Mouse (Mus musculus) hindlimb bud, embryonic 11.5 days (tissue): ENCODE results near the gene Vars.
"Not testable (repeated sequence)": the region's sequence is repeated elsewhere in the genome, so short reads cannot be mapped to it uniquely, and the experiment has no call there.

Experiments
- DNase-seq: peaks from one replicate; pipeline ENCODE4 v3.0.0-alpha.2; 2012; ENCODE audit warnings: low read depth, low spot score; ENCODE audit errors: extremely low spot score

Gene Vars

DNA sequence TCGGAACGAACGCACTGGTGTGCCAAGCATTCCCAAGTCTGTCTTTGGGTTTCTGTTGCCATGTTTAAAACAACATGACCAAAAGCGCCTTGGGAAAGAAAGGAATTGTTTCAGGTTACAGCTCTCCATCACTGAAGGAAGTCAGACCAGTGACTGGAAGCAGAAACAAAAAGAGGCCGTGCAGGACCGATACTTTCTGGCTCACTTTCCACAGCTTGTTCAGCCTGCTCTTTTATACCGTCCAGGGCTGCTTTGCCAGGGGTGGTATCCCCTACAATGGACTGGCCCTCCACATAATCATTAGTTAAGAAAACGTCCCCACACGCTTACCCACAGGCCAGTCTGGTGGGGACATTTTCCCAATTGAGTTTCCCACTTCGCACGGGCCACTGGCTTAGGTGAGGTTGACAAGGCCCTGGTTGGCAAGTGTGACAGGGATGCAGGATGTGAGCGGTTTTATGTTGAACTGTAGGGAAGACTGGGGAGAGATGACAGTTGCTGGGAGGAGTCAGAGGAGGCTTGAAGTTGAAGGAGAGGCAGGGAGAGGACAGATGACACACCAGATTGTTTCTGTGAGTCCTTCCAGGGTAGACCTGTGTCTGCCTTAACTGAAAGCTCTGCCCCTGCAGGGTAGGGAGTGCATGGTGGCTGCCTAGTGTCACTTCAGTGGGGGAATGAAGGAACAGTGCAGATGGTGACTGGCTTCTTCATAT lies 1.5 kb downstream of the Vars start:
- no peak for DNase-seq

DNA sequence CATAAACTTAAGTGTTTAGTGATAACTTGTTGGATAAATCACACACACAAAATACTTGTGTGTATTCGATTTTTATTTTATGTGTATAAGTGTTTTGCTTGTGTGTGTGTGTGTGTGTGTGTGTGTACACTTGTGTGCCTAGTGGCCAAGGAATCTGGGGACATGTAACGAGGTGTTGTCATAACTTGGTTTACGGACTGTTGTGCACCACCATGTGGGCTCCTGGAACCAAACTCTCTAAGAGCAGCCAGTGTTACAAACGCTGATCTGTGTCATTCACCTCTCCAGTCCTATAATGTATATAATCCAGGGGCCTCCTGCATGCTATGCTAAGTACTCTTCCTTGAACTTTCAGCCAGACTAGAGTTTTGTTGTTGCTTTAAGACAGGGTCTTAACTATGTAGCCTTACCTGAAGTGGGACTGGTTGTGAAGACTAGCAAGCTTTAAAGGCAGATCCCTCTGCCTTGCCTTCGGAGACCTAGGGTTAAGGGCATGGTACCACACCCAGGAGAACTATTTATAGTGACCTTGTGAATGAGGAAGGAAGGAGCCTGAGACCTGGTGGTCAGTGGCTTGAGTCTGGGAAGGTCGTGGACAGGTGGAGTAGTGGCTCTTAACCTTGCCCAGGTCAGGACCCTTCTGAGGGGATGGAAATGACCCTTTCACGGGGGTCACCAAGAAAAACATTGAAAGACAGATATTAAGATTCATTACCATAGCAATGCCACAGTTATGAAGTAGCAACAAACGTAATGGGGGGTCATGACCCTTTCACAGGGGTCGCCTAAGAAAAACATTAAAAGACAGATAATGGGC lies 2.4 kb downstream of the Vars start:
- DNase-seq: no peak

DNA sequence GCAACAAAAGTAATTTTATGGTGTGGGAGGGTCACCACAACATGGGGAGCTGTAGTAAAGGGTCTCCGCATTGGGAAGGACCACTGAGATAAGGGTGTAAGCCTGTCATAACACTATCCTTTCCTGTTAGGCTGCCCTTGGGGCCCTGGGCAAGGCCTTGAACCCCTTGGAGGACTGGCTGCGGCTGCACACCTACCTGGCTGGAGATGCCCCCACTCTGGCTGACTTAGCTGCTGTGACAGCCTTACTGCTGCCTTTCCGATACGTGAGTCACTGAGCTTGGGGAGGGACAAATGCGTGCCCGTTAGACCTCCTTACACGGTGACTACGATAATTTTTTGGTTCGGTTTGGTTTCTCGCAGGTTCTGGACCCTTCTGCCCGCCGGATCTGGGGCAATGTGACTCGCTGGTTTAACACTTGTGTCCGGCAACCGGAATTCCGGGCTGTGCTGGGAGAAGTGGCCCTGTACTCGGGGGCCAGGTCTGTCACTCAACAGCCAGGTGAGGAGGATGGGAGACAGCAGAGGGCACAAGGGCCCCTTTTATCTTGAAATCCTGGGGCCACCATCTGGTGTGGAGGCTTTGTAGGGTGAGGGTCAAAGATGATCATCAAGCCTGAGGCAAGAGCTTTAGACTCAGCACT lies 3.4 kb downstream of the Vars start:
- no peak for DNase-seq

DNA sequence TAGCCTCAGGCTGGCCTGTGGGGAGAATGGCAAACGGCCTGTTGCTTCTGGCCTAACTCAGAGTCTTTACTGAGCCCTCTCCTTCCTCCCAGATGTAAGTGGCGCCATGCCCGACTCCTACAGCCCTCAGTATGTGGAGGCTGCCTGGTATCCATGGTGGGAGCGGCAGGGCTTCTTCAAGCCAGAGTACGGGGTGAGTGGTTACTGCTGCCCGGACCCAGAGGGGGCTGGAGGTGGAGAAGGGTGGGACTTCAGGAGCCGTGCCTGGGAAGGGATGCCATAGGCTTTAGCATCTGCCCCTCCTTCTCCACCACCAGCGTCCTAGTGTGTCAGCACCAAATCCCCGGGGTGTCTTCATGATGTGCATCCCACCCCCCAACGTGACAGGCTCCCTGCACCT lies 4.4 kb downstream of the Vars start:
- DNase-seq: no peak

GRCm38 (mm10) chr17:35005902-35006301 lies 5.1 kb downstream of the Vars start:
- DNase-seq: not testable (repeated sequence)

DNA sequence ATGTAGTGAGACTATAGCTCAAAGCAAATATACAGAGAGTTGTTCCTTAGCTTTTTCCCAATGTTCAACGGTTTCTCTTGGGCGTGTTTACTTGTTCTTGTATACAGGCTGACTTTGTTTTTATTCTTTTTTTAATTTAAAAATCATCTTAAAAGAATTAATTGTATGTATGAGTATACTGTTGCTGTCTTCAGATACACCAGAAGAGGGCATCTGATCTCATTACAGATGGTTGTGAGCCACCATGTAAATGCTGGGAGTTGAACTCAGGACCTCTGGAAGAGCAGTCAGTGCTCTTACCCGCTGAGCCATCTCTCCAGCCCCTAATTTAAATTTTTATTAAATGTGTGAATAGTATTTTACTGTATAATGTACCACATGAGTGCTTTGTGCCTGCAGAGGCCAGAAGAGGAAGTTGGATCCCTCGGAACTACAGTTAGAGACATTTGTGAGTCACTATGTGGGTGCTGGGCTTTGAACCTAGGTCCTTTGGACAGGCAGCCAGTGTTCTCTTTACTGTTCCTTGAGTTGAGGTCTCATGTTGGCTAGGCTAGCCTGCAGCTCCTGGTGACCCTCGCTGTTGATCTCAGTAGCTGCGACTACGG lies 6.7 kb downstream of the Vars start:
- DNase-seq: no peak

GRCm38 (mm10) chr17:35009586-35009985 lies 8.8 kb downstream of the Vars start:
- DNase-seq: no peak

DNA sequence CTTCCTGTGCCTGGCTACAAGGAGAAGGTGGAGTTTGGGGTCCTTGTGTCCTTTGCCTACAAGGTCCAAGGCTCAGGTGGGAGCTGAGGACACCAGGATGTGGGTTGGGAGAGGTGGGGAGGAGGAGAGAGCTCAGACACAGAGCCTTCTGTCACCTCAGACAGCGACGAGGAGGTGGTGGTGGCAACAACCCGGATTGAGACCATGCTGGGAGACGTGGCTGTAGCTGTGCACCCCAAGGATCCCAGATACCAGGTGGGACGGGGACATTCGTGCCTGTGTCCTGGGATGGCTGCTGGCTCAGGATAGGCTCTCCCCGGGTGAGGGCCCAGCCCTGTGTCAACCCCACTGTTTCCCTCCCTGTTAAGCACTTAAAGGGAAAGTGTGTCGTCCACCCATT lies 10.7 kb downstream of the Vars start:
- DNase-seq: no peak

DNA sequence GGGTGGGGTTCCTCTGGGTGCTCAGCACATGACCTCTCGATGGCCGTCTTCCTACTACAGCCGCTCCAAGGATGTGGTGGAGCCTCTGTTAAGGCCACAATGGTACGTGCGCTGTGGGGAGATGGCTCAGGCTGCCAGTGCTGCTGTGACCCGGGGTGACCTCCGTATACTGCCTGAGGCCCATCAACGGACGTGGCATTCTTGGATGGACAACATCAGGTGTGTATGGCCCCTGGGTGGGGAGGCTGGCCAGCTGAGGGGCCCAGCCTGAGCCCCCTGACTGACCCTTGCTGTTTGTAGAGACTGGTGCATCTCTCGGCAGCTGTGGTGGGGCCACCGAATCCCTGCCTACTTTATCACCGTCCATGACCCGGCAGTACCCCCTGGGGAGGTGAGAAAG lies 11.6 kb downstream of the Vars start:
- DNase-seq: no peak

GRCm38 (mm10) chr17:35013221-35013620 lies 12.4 kb downstream of the Vars start:
- DNase-seq: no peak

DNA sequence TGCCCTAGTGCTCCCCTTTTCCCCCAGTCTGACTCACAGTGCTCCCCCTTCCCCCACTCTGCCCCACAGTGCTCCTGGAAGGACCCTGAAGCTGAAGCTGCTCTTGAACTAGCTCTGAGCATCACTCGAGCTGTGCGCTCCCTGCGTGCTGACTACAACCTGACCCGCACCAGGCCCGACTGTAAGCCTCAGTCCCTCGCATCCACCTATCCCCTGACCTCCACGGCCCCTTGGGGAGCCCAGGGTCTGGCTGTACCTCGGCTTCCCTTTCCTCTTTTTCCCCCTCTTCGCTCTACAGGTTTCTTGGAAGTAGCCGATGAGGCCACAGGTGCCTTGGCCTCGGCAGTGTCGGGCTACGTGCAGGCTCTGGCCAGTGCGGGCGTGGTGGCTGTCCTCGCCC lies 14.5 kb downstream of the Vars start:
- no peak for DNase-seq

DNA sequence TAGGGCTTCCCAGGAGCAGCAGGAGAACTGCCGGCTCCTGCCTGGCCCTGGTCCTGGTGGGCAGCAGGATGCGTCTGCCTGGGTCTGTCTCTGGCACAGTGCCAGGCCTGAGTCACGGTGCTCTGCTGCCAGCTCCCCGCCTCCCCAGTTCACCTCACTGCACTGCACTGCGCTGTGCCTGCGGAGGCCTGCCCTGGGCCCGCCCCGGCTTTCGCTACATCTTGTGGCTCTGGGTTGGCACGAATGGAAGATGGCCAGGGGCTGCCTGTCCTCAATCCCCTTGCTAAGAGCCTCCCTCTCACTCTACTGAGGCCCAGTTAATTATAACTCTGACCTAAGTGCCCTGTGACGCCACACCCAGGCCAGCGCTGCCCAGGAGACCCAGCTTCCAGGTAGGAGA lies 15.6 kb downstream of the Vars start, which contains the start of gene Vwa7:
TSS of gene Vwa7 (plus strand) at position 204 of the 400 bp plus-strand sequence.
- no peak for DNase-seq

- DNase-seq: no peak
Observed at GRCm38 (mm10) chr17:35016791-35017705, 16.3 kb downstream of the Vars start.

- DNase-seq: no peak
Observed at GRCm38 (mm10) chr17:35017706-35018030, 16.9 kb downstream of the Vars start.

- no peak for DNase-seq
Observed at GRCm38 (mm10) chr17:35018171-35018570, 17.4 kb downstream of the Vars start.

GRCm38 (mm10) chr17:35019894-35020293 lies 19.1 kb downstream of the Vars start:
- no peak for DNase-seq

- no peak for DNase-seq
Observed at GRCm38 (mm10) chr17:35020551-35020950, 19.8 kb downstream of the Vars start.

DNA sequence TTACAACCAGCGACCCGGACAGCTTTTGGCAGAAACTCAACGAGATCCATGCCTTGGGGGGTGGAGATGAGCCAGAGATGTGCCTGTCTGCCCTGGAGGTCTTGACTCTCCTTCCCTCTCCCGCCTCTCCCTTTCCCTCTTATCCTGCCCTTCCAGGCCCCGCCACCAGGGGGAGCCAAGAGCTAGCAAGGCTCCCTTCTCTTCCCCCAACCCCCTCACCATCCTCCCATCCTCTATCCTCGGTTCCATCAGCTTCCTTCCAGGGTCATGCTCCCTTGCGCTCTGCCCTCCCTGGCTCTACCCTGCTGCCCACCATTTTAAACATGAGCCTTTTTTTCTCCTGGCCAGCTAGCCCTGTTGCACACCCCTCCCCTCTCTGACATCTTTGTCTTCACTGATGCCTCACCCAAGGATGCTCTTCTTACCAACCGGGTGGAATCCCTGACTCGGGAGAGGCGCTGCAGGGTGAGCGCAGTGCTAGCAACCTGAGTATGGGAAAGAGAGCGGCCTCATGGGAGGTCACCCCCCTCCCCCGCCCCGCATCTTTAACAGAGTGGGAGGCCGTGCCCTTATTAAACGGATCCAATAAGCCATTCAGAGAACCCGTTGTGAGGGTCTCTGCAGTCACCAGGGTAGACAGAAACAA lies 20.5 kb downstream of the Vars start:
- no peak for DNase-seq

DNA sequence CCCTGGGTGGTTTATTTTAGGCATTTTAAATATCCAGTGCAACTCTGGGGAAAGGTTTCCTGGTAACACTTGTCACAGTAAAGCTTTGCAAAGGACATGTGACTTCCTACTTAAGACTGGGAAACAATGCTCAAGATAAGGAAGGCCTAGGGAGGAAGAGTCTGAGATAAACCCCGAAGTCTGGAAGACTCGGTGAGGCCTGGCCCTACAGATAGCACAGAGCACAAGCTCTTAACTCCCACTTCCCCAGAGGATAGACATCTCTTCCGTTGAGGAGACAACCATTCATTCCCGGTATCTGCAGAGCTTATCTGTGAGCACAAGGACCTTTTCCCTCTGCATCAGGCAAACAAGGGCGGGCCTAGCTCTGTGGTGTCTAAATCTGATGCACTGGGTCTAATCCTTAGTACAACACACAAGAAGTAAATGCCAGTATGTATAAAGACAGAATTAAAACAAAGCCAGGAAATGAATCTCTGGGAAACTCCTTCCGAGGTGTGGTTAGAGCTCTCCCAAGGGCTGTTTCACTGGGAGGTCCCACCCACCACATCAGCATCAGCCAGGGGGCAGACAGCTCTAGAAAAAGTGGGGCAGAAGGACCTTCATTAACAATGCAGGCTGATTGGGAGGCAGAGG lies 21.2 kb downstream of the Vars start:
- no peak for DNase-seq
